ENCODE assay signal across 13 mouse cellular contexts in genomic region chr2:154732503-154733141, GRCm38 (mm10). TPM values are rescaled to one million over a fixed set of nuclear protein-coding genes. Genes with fewer than 3 reads are reported as not detected.
DNase-seq lines count a peak whose midpoint lies in the region; ATAC-seq and TF ChIP-seq lines count a peak whose summit lies in the region.
"Had no signal": no experiment of that assay in that cellular context is flagged by ENCODE, and none has a peak within 500 bp of the region (broad histone marks: within the 10 kb centered on the region; RNA-seq: fewer than 3 reads in every experiment).

No protein-coding gene starts in this region.

- H3K27ac ChIP-seq in bone marrow macrophage, adult 2 months (ENCODE audit: insufficient read depth, low read depth, low read length), result peak overlapping the region; percentile 53
- no peak overlapping the region for H3K27ac ChIP-seq in left cerebral cortex, adult 2 months

- TF ChIP-seq CTCF in bone marrow macrophage, adult 2 months (IDR thresholded peaks at IDR 0.05; ENCODE audit: low read depth, low read length), result no peak
- no peak for TF ChIP-seq CTCF in left cerebral cortex, adult 2 months (IDR thresholded peaks at IDR 0.05)

- intact Hi-C loops in left cerebral cortex, adult 2 months (cut with DNase I), result no loop called here

- H3K4me3 ChIP-seq in bone marrow macrophage, adult 2 months (ENCODE audit: insufficient read depth, low read length), result no peak overlapping the region
- H3K4me3 ChIP-seq in left cerebral cortex, adult 2 months, result no peak overlapping the region
- H3K4me3 ChIP-seq: limb, embryonic 13.5 days had no signal

- DNase-seq in adrenal gland, adult (ENCODE audit: inconsistent age in 2 of 2, low spot score in 1 of 2), result peak; percentile 70 to 83
- no peak for DNase-seq in adrenal gland, postnatal 25 days
- DNase-seq in 416B (ENCODE audit: low read depth), result peak; percentile 94
- no peak for DNase-seq in left cerebral cortex, adult 2 months (ENCODE audit: extremely low spot score in 1 of 2, low spot score in 2 of 2)
- no peak for DNase-seq in kidney, postnatal 10 days

- H3K4me1 ChIP-seq in bone marrow macrophage, adult 2 months (ENCODE audit: control insufficient read depth, insufficient read depth, low read length), result peaks cover 33% of the 10 kb centered on the region

- TF ChIP-seq POLR2A in bone marrow macrophage, adult 2 months (IDR thresholded peaks at IDR 0.05; ENCODE audit: borderline replicate concordance, low read depth, low read length), result no peak

- ATAC-seq in megakaryocyte, adult 5-6 weeks (ENCODE audit: poor library complexity, severe bottlenecking), result peak; percentile 97
- ATAC-seq in cerebellum, adult (ENCODE audit: insufficient number of reproducible peaks, low FRiP score, low TSS enrichment), result no peak

RNA-seq across cellular contexts. Expression of gene Gm14214, which starts 37.2 kb away (rescaled TPM):
- total RNA-seq in adrenal gland, postnatal 25 days (2021), result not detected in 2 replicates
- polyA plus RNA-seq in bone marrow macrophage, adult 2 months (2012; ENCODE audit: insufficient read depth, insufficient read length, missing spikeins), result not detected in 2 replicates
- total RNA-seq in megakaryocyte, adult 5-6 weeks (2015), result not detected in 2 replicates
- not detected in 2 replicates for total RNA-seq in megakaryocyte, adult 5-6 weeks (2017)
- not detected for total RNA-seq in left cerebral cortex, adult 2 months (2021)
- total RNA-seq: gastrocnemius, postnatal 4 days had no signal
- polyA plus RNA-seq: heart, postnatal 0 days; large intestine, adult 2 months; limb, embryonic 13.5 days; testis, adult 2 months had no signal

RNA-seq across cellular contexts. Expression of gene Raly, which starts 58.3 kb away (rescaled TPM):
- 196 and 201 TPM in 2 replicates for total RNA-seq in adrenal gland, postnatal 25 days (2021)
- 108 and 129 TPM in 2 replicates for polyA plus RNA-seq in bone marrow macrophage, adult 2 months (2012; ENCODE audit: insufficient read depth, insufficient read length, missing spikeins)
- total RNA-seq in megakaryocyte, adult 5-6 weeks (2015), result 86.8 and 92.8 TPM in 2 replicates
- 164 and 176 TPM in 2 replicates for total RNA-seq in megakaryocyte, adult 5-6 weeks (2017)
- total RNA-seq in left cerebral cortex, adult 2 months (2021), result 100 to 1,000 TPM in 1 of 2 experiments, 10 to 100 TPM in 1; 93.2 to 101 TPM

RNA-seq across cellular contexts. Expression of gene a, which starts 58.6 kb away (rescaled TPM):
- not detected in 2 replicates for total RNA-seq in adrenal gland, postnatal 25 days (2021)
- not detected in 2 replicates for polyA plus RNA-seq in bone marrow macrophage, adult 2 months (2012; ENCODE audit: insufficient read depth, insufficient read length, missing spikeins)
- 0.39 TPM in 1 of 2 replicates, not detected in the other for total RNA-seq in megakaryocyte, adult 5-6 weeks (2015)
- not detected in 2 replicates for total RNA-seq in megakaryocyte, adult 5-6 weeks (2017)
- not detected for total RNA-seq in left cerebral cortex, adult 2 months (2021)
- total RNA-seq: gastrocnemius, postnatal 4 days had no signal
- polyA plus RNA-seq: heart, postnatal 0 days had no signal

Comparison
In these comparisons a context has a peak if more than half of its experiments do, and no peak if none do; other contexts are left out.
1. DNase-seq: peak in adrenal gland, adult (2 of 2) and 416B (single experiment); none in adrenal gland, postnatal 25 days (single experiment), left cerebral cortex, adult 2 months (0 of 2) and kidney, postnatal 10 days (single experiment).